Mouse (Mus musculus) embryonic facial prominence, embryonic 15.5 days (tissue): ENCODE data around the gene Marveld2. TPM values are rescaled to one million over a fixed set of nuclear protein-coding genes. Genes with fewer than 3 reads are reported as not detected.

Experiments
- ATAC-seq: fragments of 200-750 bp; cut with Nextera tagmentation; 2 replicates; pipeline ENCODE4 v1.8.0; 2017; ENCODE audit warnings: low read depth, moderate TSS enrichment; ENCODE audit not compliant: insufficient number of reproducible peaks, low FRiP score, low TSS enrichment
- H3K27ac ChIP-seq: fragments of 300-500 bp; sonication (generic); replicated peaks from 2 replicates; pipeline ENCODE4 v1.5.1; 2015; ENCODE audit warnings: mild to moderate bottlenecking, inconsistent platforms
- H3K27me3 ChIP-seq: fragments of 300-500 bp; sonication (generic); 2 replicates; pipeline ENCODE4 v1.6.1; 2015; ENCODE audit warnings: inconsistent platforms
- H3K36me3 ChIP-seq: fragments of 300-500 bp; sonication (generic); 2 replicates; pipeline ENCODE4 v1.6.1; 2015; ENCODE audit warnings: mild to moderate bottlenecking, inconsistent platforms
- H3K4me1 ChIP-seq: fragments of 300-500 bp; sonication (generic); 2 replicates; pipeline ENCODE4 v1.6.1; 2015; ENCODE audit warnings: inconsistent platforms
- H3K4me2 ChIP-seq: fragments of 300-500 bp; sonication (generic); replicated peaks from 2 replicates; pipeline ENCODE4 v1.6.1; 2015; ENCODE audit warnings: mild to moderate bottlenecking, inconsistent platforms
- H3K4me3 ChIP-seq: fragments of 300-500 bp; sonication (generic); replicated peaks from 2 replicates; pipeline ENCODE4 v1.5.1; 2015; ENCODE audit warnings: mild to moderate bottlenecking, inconsistent platforms
- H3K9ac ChIP-seq: fragments of 300-500 bp; sonication (generic); 2 replicates; pipeline ENCODE4 v1.6.1; 2015; ENCODE audit warnings: inconsistent platforms
- H3K9me3 ChIP-seq: fragments of 300-500 bp; sonication (generic); replicated peaks from 2 replicates; pipeline ENCODE4 v1.6.1; 2016; ENCODE audit warnings: inconsistent platforms
- WGBS: fragments of 180-500 bp; shearing (Covaris S2); methylation state at CpG from one replicate; pipeline ENCODE4 v1.1.7; 2015; 5-methylcytosine and 5-hydroxymethylcytosine counted together
- polyA plus RNA-seq: library from polyadenylated mRNA; unstranded; fragments of >200 nt; fragmentation: Nextera tagmentation; extraction: Ambion mirVana; gene quantifications from 2 replicates; pipeline ENCODE4 v1.2.1, GENCODE M21; 2015

Marveld2 gene
- 6.6 and 8.1 TPM in 2 replicates for polyA plus RNA-seq

- peak; percentile 67 for ATAC-seq
- Histone ChIP-seq H3K9me3 (no peaks in the 10 kb centered on the region), H3K36me3 (peaks cover 23% of the 10 kb centered on the region), H3K9ac (peak within 1 kb of the TSS; percentile 13; the same call in 1 of the 2 replicates), H3K4me2 (peak within 1 kb of the TSS; percentile 65), H3K4me1 (0 out of 2 replicates have a peak, but pooled peaks cover 2% of the 10 kb centered on the region), H3K4me3 (peak within 1 kb of the TSS; percentile 46), H3K27ac (no peak within 1 kb of the TSS), H3K27me3 (peaks cover 15% of the 10 kb centered on the region)
- 7% methylated on average over 74 of the region's 77 CpGs for WGBS
These were observed at the start of gene Marveld2 for GRCm38 (mm10) chr13:100616181-100617087. Marveld2 (minus strand) TSS chr13:100616971.

- H3K4me1 ChIP-seq, result no peaks in the 10 kb centered on the region
- no peaks in the 10 kb centered on the region for H3K9me3 ChIP-seq
- no peak overlapping the region for H3K4me3 ChIP-seq
- H3K36me3 ChIP-seq, result peaks cover 16% of the 10 kb centered on the region
- no peaks in the 10 kb centered on the region for H3K27me3 ChIP-seq
- WGBS, result 47% methylated on average over 4 of the region's 4 CpGs
- no peak overlapping the region for H3K9ac ChIP-seq
- H3K4me2 ChIP-seq, result no peak overlapping the region
- H3K27ac ChIP-seq, result no peak overlapping the region
- no peak for ATAC-seq
These were observed 43.2 kb upstream of the Marveld2 start for GRCm38 (mm10) chr13:100659864-100660456.

GRCm38 (mm10) chr13:100658091-100658490 lies 41.3 kb upstream of the Marveld2 start:
- no peak for ATAC-seq
- H3K9ac ChIP-seq, result no peak overlapping the region
- no peak overlapping the region for H3K4me3 ChIP-seq
- 95% methylated on average over 5 of the region's 5 CpGs for WGBS
- no peak overlapping the region for H3K27ac ChIP-seq
- no peaks in the 10 kb centered on the region for H3K27me3 ChIP-seq
- H3K9me3 ChIP-seq, result no peaks in the 10 kb centered on the region
- H3K36me3 ChIP-seq, result peaks cover 18% of the 10 kb centered on the region
- H3K4me2 ChIP-seq, result no peak overlapping the region
- no peaks in the 10 kb centered on the region for H3K4me1 ChIP-seq

GRCm38 (mm10) chr13:100651439-100652186 lies 34.8 kb upstream of the Marveld2 start, which contains the start of gene Taf9:
Taf9 (plus strand) TSS chr13:100651579.
- no peaks in the 10 kb centered on the region for H3K27me3 ChIP-seq
- peaks cover 21% of the 10 kb centered on the region for H3K36me3 ChIP-seq
- H3K9ac ChIP-seq, result peak within 1 kb of the TSS; percentile 97
- peak within 1 kb of the TSS; percentile 95 for H3K4me3 ChIP-seq
- peaks cover 8% of the 10 kb centered on the region for H3K4me1 ChIP-seq
- under 1% methylated on average over 45 of the region's 63 CpGs for WGBS
- H3K4me2 ChIP-seq, result peak within 1 kb of the TSS; percentile 79
- H3K9me3 ChIP-seq, result no peaks in the 10 kb centered on the region
- ATAC-seq, result peak; percentile 74
- peak within 1 kb of the TSS; percentile 96 for H3K27ac ChIP-seq

GRCm38 (mm10) chr13:100650550-100651438 lies 34.0 kb upstream of the Marveld2 start, which contains the start of the genes Ak6 and Rad17:
Ak6 (plus strand) TSS chr13:100650979.
Rad17 (minus strand) TSS chr13:100651051.
- no peaks in the 10 kb centered on the region for H3K9me3 ChIP-seq
- H3K36me3 ChIP-seq, result peaks cover 25% of the 10 kb centered on the region; the same call in 1 of the 2 replicates
- ATAC-seq, result peak; percentile 97
- no peaks in the 10 kb centered on the region for H3K27me3 ChIP-seq
- under 1% methylated on average over 72 of the region's 73 CpGs for WGBS
- peak within 1 kb of the TSS; percentile 97 for H3K9ac ChIP-seq
- peaks cover 8% of the 10 kb centered on the region for H3K4me1 ChIP-seq
- peak within 1 kb of the TSS; percentile 95 for H3K4me3 ChIP-seq
- peak within 1 kb of the TSS; percentile 96 for H3K27ac ChIP-seq
- peak within 1 kb of the TSS; percentile 79 for H3K4me2 ChIP-seq

GRCm38 (mm10) chr13:100648223-100648622 lies 31.5 kb upstream of the Marveld2 start:
- WGBS, result 95% methylated on average over 8 of the region's 8 CpGs
- no peak for ATAC-seq

GRCm38 (mm10) chr13:100642471-100643209 lies 25.9 kb upstream of the Marveld2 start:
- Histone ChIP-seq H3K9me3 (no peaks in the 10 kb centered on the region), H3K4me1 (no peaks in the 10 kb centered on the region), H3K4me3 (no peak overlapping the region), H3K4me2 (no peak overlapping the region), H3K27ac (no peak overlapping the region), H3K9ac (no peak overlapping the region), H3K27me3 (no peaks in the 10 kb centered on the region), H3K36me3 (peaks cover 75% of the 10 kb centered on the region)
- 90% methylated on average over 4 of the region's 4 CpGs for WGBS
- no peak for ATAC-seq

More at GRCm38 (mm10) chr13:100648223-100648622, 31.5 kb upstream of the Marveld2 start:
- Histone ChIP-seq H3K27me3 (no peaks in the 10 kb centered on the region), H3K4me3 (no peak overlapping the region), H3K27ac (no peak overlapping the region), H3K4me2 (no peak overlapping the region), H3K9ac (no peak overlapping the region), H3K4me1 (peaks cover 8% of the 10 kb centered on the region), H3K36me3 (peaks cover 39% of the 10 kb centered on the region), H3K9me3 (no peaks in the 10 kb centered on the region)

GRCm38 (mm10) chr13:100634106-100634691 lies 17.4 kb upstream of the Marveld2 start:
- Histone ChIP-seq H3K4me2 (no peak overlapping the region), H3K9ac (no peak overlapping the region), H3K4me3 (no peak overlapping the region), H3K36me3 (peaks cover 61% of the 10 kb centered on the region), H3K9me3 (no peaks in the 10 kb centered on the region), H3K27me3 (no peaks in the 10 kb centered on the region), H3K27ac (no peak overlapping the region), H3K4me1 (no peaks in the 10 kb centered on the region)
- WGBS, result 87% methylated on average over 3 of the region's 3 CpGs
- no peak for ATAC-seq

- Histone ChIP-seq H3K36me3 (peaks cover 55% of the 10 kb centered on the region), H3K9ac (no peak overlapping the region), H3K27ac (no peak overlapping the region), H3K4me2 (no peak overlapping the region), H3K4me3 (no peak overlapping the region), H3K27me3 (peaks cover 6% of the 10 kb centered on the region), H3K4me1 (no peaks in the 10 kb centered on the region), H3K9me3 (no peaks in the 10 kb centered on the region)
- ATAC-seq, result no peak
- WGBS, result 85% methylated on average over 4 of the region's 4 CpGs
These were observed 5.5 kb upstream of the Marveld2 start for GRCm38 (mm10) chr13:100622241-100622640.
